Mouse (Mus musculus) lung, postnatal 25 days (tissue): ENCODE data around the gene Ifitm1.
"Not testable (repeated sequence)": the region's sequence is repeated elsewhere in the genome, so short reads cannot be mapped to it uniquely, and the experiment has no call there.

ENCODE experiments used
- DNase-seq: peaks from one replicate; pipeline ENCODE4 v3.0.0; 2022; ENCODE audit warnings: low spot score

The Ifitm1 gene

GRCm38 (mm10) chr7:140975465-140975864, 8.4 kb downstream of the Ifitm1 start:
- DNase-seq = no peak

GRCm38 (mm10) chr7:140976720-140977119, 9.7 kb downstream of the Ifitm1 start:
- not testable (repeated sequence) for DNase-seq

GRCm38 (mm10) chr7:140981704-140982103, 14.7 kb downstream of the Ifitm1 start:
- no peak for DNase-seq

- DNase-seq = no peak
Observed at GRCm38 (mm10) chr7:140982971-140983370, 15.9 kb downstream of the Ifitm1 start.

- no peak for DNase-seq
Observed at GRCm38 (mm10) chr7:140987182-140988138, 20.4 kb downstream of the Ifitm1 start.

GRCm38 (mm10) chr7:140989022-140989421, 22.0 kb downstream of the Ifitm1 start:
- no peak for DNase-seq

GRCm38 (mm10) chr7:140990185-140990584, 23.2 kb downstream of the Ifitm1 start:
- no peak for DNase-seq

GRCm38 (mm10) chr7:140990622-140991021, 23.6 kb downstream of the Ifitm1 start:
- no peak for DNase-seq

- no peak for DNase-seq
Observed at GRCm38 (mm10) chr7:140991117-140991689, 24.2 kb downstream of the Ifitm1 start.

GRCm38 (mm10) chr7:140997817-140998216, 30.8 kb downstream of the Ifitm1 start:
- peak; percentile 16 for DNase-seq

- no peak for DNase-seq
Observed at GRCm38 (mm10) chr7:140998853-140999700, 32.1 kb downstream of the Ifitm1 start.

- no peak for DNase-seq
Observed at GRCm38 (mm10) chr7:141000881-141001708, 34.1 kb downstream of the Ifitm1 start.

GRCm38 (mm10) chr7:141003248-141004010, 36.4 kb downstream of the Ifitm1 start:
- no peak for DNase-seq

- DNase-seq = no peak
Observed at GRCm38 (mm10) chr7:141006446-141006845, 39.4 kb downstream of the Ifitm1 start.

- no peak for DNase-seq
Observed at GRCm38 (mm10) chr7:141006914-141007313, 39.9 kb downstream of the Ifitm1 start.

GRCm38 (mm10) chr7:141008312-141008761, 41.3 kb downstream of the Ifitm1 start:
- peak; percentile 60 for DNase-seq

- DNase-seq = peak; percentile 90
Observed at GRCm38 (mm10) chr7:141008938-141009660, 42.1 kb downstream of the Ifitm1 start.

GRCm38 (mm10) chr7:141009665-141010064, 42.6 kb downstream of the Ifitm1 start:
- DNase-seq = no peak

- DNase-seq = peak; percentile 76
Observed at GRCm38 (mm10) chr7:141010593-141010992, 43.6 kb downstream of the Ifitm1 start, which contains the start of gene Ifitm3. Gene Ifitm3, minus strand, starts transcription at chr7:141010770.
